Mouse (Mus musculus): ENCODE results near the gene Trarg1. TPM values are rescaled to one million over a fixed set of nuclear protein-coding genes. Genes with fewer than 3 reads are reported as not detected.

Trarg1 gene
- polyA plus RNA-seq, 1 experiment from 2014 or later: 2.1 TPM

GRCm38 (mm10) chr11:76735753-76736324, 56.2 kb downstream of the Trarg1 start:
- Histone ChIP-seq H3K36me3 (peaks cover 66% of the 10 kb centered on the region), H3K27me3 (no peaks in the 10 kb centered on the region), H3K9ac (no peak overlapping the region), H3K9me3 (replicated peaks) (no peaks in the 10 kb centered on the region), H3K27ac (no peak overlapping the region), H3K4me1 (no peaks in the 10 kb centered on the region), H3K4me2 (no peak overlapping the region), H3K4me3 (replicated peaks) (no peak overlapping the region)
- 69% methylated on average over 4 of the region's 4 CpGs for WGBS
- no peak for ATAC-seq (replicated peaks; ENCODE audit: low FRiP score)

- peaks cover 67% of the 10 kb centered on the region for H3K36me3 ChIP-seq
- H3K27ac ChIP-seq: no peak overlapping the region
- H3K4me2 ChIP-seq: no peak overlapping the region
- H3K27me3 ChIP-seq: no peaks in the 10 kb centered on the region
- no peaks in the 10 kb centered on the region for H3K4me1 ChIP-seq
- no peak overlapping the region for H3K4me3 ChIP-seq (replicated peaks)
- H3K9ac ChIP-seq: no peak overlapping the region
- no peaks in the 10 kb centered on the region for H3K9me3 ChIP-seq (replicated peaks)
- 76% methylated on average over 6 of the region's 6 CpGs for WGBS
- ATAC-seq (replicated peaks; ENCODE audit: low FRiP score): no peak
These were observed 59.5 kb downstream of the Trarg1 start for GRCm38 (mm10) chr11:76739125-76739524.

- no peaks in the 10 kb centered on the region for H3K9me3 ChIP-seq (replicated peaks)
- no peak for ATAC-seq (replicated peaks; ENCODE audit: low FRiP score)
- H3K27ac ChIP-seq: no peak overlapping the region
- no peak overlapping the region for H3K4me2 ChIP-seq
- H3K9ac ChIP-seq: no peak overlapping the region
- H3K4me3 ChIP-seq (replicated peaks): no peak overlapping the region
- 96% methylated on average over 7 of the region's 7 CpGs for WGBS
- peaks cover 59% of the 10 kb centered on the region for H3K36me3 ChIP-seq
- H3K27me3 ChIP-seq: no peaks in the 10 kb centered on the region
- H3K4me1 ChIP-seq: no peaks in the 10 kb centered on the region
These were observed 62.9 kb downstream of the Trarg1 start for GRCm38 (mm10) chr11:76742511-76742910.

- ATAC-seq (replicated peaks; ENCODE audit: low FRiP score): no peak
- Histone ChIP-seq H3K4me3 (replicated peaks) (no peak overlapping the region), H3K4me1 (no peaks in the 10 kb centered on the region), H3K4me2 (no peak overlapping the region), H3K9ac (no peak overlapping the region), H3K36me3 (peaks cover 74% of the 10 kb centered on the region), H3K27me3 (no peaks in the 10 kb centered on the region), H3K9me3 (replicated peaks) (no peaks in the 10 kb centered on the region), H3K27ac (no peak overlapping the region)
- WGBS: 66% methylated on average over 7 of the region's 7 CpGs
These were observed 64.9 kb downstream of the Trarg1 start for GRCm38 (mm10) chr11:76744550-76744949.

- no peaks in the 10 kb centered on the region for H3K9me3 ChIP-seq (replicated peaks)
- no peak overlapping the region for H3K4me3 ChIP-seq (replicated peaks)
- no peaks in the 10 kb centered on the region for H3K4me1 ChIP-seq
- WGBS: 97% methylated on average over 1 of the region's 1 CpGs
- no peak for ATAC-seq (replicated peaks; ENCODE audit: low FRiP score)
- no peak overlapping the region for H3K27ac ChIP-seq
- peaks cover 82% of the 10 kb centered on the region for H3K36me3 ChIP-seq
- H3K4me2 ChIP-seq: no peak overlapping the region
- no peak overlapping the region for H3K9ac ChIP-seq
- H3K27me3 ChIP-seq: no peaks in the 10 kb centered on the region
These were observed 66.3 kb downstream of the Trarg1 start for GRCm38 (mm10) chr11:76745921-76746320.

Other genes with a start within 250 kb of the Trarg1 start
- gene Abr, start 57.5 kb upstream of the Trarg1 start, polyA plus RNA-seq (2015; fragmentation: Nextera tagmentation; extraction: Ambion mirVana): 44.2 and 48.3 TPM in 2 replicates
- gene Bhlha9, start 7.3 kb upstream of the Trarg1 start, polyA plus RNA-seq (2015; fragmentation: Nextera tagmentation; extraction: Ambion mirVana): 0.30 and 0.54 TPM in 2 replicates
- 26.3 and 31.9 TPM in 2 replicates for gene Gosr1, start 83.8 kb downstream of the Trarg1 start, polyA plus RNA-seq (2015; fragmentation: Nextera tagmentation; extraction: Ambion mirVana)
- 16.8 and 17.5 TPM in 2 replicates for gene Cpd, start 167.2 kb downstream of the Trarg1 start, polyA plus RNA-seq (2015; fragmentation: Nextera tagmentation; extraction: Ambion mirVana)
- 1.7 and 2.8 TPM in 2 replicates for gene Tmigd1, start 222.4 kb downstream of the Trarg1 start, polyA plus RNA-seq (2015; fragmentation: Nextera tagmentation; extraction: Ambion mirVana)
- gene Blmh, start 245.0 kb downstream of the Trarg1 start, polyA plus RNA-seq (2015; fragmentation: Nextera tagmentation; extraction: Ambion mirVana): 175 and 176 TPM in 2 replicates

Measured in kidney, embryonic 15.5 days (tissue).